Mouse (Mus musculus) lung, postnatal 10 days (tissue): ENCODE measurements around the gene Mum1l1.
"Not testable (repeated sequence)": the region's sequence is repeated elsewhere in the genome, so short reads cannot be mapped to it uniquely, and the experiment has no call there.

Source experiments
- DNase-seq: peaks from one replicate; pipeline ENCODE4 v3.0.0; 2021

The Mum1l1 gene

GRCm38 (mm10) chrX:139209829-139210225, at the start of gene Mum1l1:
TSS of gene Mum1l1 (plus strand) at chrX:139210042.
- peak; percentile 78 for DNase-seq

GRCm38 (mm10) chrX:139178928-139179327, 30.9 kb upstream of the Mum1l1 start, which contains the start of gene 4933428M09Rik:
TSS of gene 4933428M09Rik (plus strand) at chrX:139179228.
- no peak for DNase-seq

GRCm38 (mm10) chrX:139191506-139191905, 18.3 kb upstream of the Mum1l1 start:
- DNase-seq, result not testable (repeated sequence)

GRCm38 (mm10) chrX:139194572-139195279, 15.1 kb upstream of the Mum1l1 start:
- DNase-seq, result no peak

GRCm38 (mm10) chrX:139209191-139209828, 532 bp upstream of the Mum1l1 start:
- DNase-seq, result not testable (repeated sequence)

- no peak for DNase-seq
Measured at GRCm38 (mm10) chrX:139214765-139215164, 4.9 kb downstream of the Mum1l1 start.

GRCm38 (mm10) chrX:139216409-139216808, 6.6 kb downstream of the Mum1l1 start:
- no peak for DNase-seq

- peak; percentile 68 for DNase-seq
Measured at GRCm38 (mm10) chrX:139216991-139217593, 7.2 kb downstream of the Mum1l1 start.

GRCm38 (mm10) chrX:139217776-139218175, 7.9 kb downstream of the Mum1l1 start:
- no peak for DNase-seq

GRCm38 (mm10) chrX:139219017-139219416, 9.2 kb downstream of the Mum1l1 start:
- peak; percentile 61 for DNase-seq

- DNase-seq, result no peak
Measured at GRCm38 (mm10) chrX:139220830-139221229, 11.0 kb downstream of the Mum1l1 start.

GRCm38 (mm10) chrX:139221893-139222292, 12.1 kb downstream of the Mum1l1 start:
- DNase-seq, result no peak

GRCm38 (mm10) chrX:139231143-139231542, 21.3 kb downstream of the Mum1l1 start:
- peak; percentile 78 for DNase-seq

- DNase-seq, result peak; percentile 4
Measured at GRCm38 (mm10) chrX:139247294-139247693, 37.5 kb downstream of the Mum1l1 start.

- DNase-seq, result no peak
Measured at GRCm38 (mm10) chrX:139257072-139257471, 47.2 kb downstream of the Mum1l1 start.

- DNase-seq, result no peak
Measured at GRCm38 (mm10) chrX:139281966-139282365, 72.1 kb downstream of the Mum1l1 start.
